9 mouse cellular contexts compared by ENCODE assay signal in genomic region chr13:110690501-110691255, GRCm38 (mm10).
DNase-seq lines count a peak whose midpoint lies in the region; ATAC-seq lines count a peak whose summit lies in the region.
"Had no signal": no experiment of that assay in that cellular context is flagged by ENCODE, and none has a peak within 500 bp of the region (broad histone marks: within the 10 kb centered on the region; RNA-seq: fewer than 3 reads in every experiment).

No protein-coding gene starts in this region.

- H3K4me1 ChIP-seq in neural tube, embryonic 15.5 days: peaks cover 8% of the 10 kb centered on the region; the same call in 1 of the 2 replicates

- H3K27me3 ChIP-seq in neural tube, embryonic 15.5 days (replicated peaks): no peaks in the 10 kb centered on the region
- H3K27me3 ChIP-seq: limb, embryonic 13.5 days had no signal

- H3K9ac ChIP-seq in neural tube, embryonic 15.5 days (replicated peaks): no peak overlapping the region
- H3K9ac ChIP-seq: limb, embryonic 13.5 days had no signal

- no peaks in the 10 kb centered on the region for H3K9me3 ChIP-seq in neural tube, embryonic 15.5 days (replicated peaks)
- H3K9me3 ChIP-seq: limb, embryonic 13.5 days had no signal

- peak; percentile 55; the same call in 1 of the 2 replicates for ATAC-seq in neural tube, embryonic 15.5 days (ENCODE audit: low FRiP score)

- 34% methylated on average over 10 of the region's 10 CpGs for WGBS in neural tube, embryonic 15.5 days

- no peaks in the 10 kb centered on the region for H3K36me3 ChIP-seq in neural tube, embryonic 15.5 days
- H3K36me3 ChIP-seq: limb, embryonic 13.5 days had no signal

- no peak overlapping the region for H3K27ac ChIP-seq in neural tube, embryonic 15.5 days (replicated peaks)
- H3K27ac ChIP-seq: limb, embryonic 13.5 days had no signal

- DNase-seq in embryo, embryonic 11 days: peak; percentile 46
- DNase-seq in embryo, embryonic 10 days (ENCODE audit: low spot score): no peak
- DNase-seq in right cerebral cortex, postnatal 4 days: peak; percentile 14
- no peak for DNase-seq in right cerebral cortex, adult 2 months (ENCODE audit: low spot score in 2 of 2)
- DNase-seq in heart, postnatal 4 days: peak; percentile 60
- DNase-seq in retina, embryonic 14.5 days (ENCODE audit: low spot score): no peak
- DNase-seq in layer of hippocampus, adult 8-10 months (ENCODE audit: low spot score in 2 of 2): no peak

- H3K4me3 ChIP-seq in neural tube, embryonic 15.5 days (replicated peaks): no peak overlapping the region
- H3K4me3 ChIP-seq: limb, embryonic 13.5 days had no signal

- 0 out of 2 replicates have a peak overlapping the region, but pooled peaks have one; percentile 25 for H3K4me2 ChIP-seq in neural tube, embryonic 15.5 days
- H3K4me2 ChIP-seq: limb, embryonic 13.5 days had no signal

Comparison
In these comparisons a context has a peak if more than half of its experiments do, and no peak if none do; other contexts are left out.
1. DNase-seq: peak in embryo, embryonic 11 days (single experiment), right cerebral cortex, postnatal 4 days (single experiment) and heart, postnatal 4 days (single experiment); none in embryo, embryonic 10 days (single experiment), right cerebral cortex, adult 2 months (0 of 2), retina, embryonic 14.5 days (single experiment) and layer of hippocampus, adult 8-10 months (0 of 2).